Comparison of ENCODE assay signal across 25 mouse cellular contexts in the genomic region with DNA sequence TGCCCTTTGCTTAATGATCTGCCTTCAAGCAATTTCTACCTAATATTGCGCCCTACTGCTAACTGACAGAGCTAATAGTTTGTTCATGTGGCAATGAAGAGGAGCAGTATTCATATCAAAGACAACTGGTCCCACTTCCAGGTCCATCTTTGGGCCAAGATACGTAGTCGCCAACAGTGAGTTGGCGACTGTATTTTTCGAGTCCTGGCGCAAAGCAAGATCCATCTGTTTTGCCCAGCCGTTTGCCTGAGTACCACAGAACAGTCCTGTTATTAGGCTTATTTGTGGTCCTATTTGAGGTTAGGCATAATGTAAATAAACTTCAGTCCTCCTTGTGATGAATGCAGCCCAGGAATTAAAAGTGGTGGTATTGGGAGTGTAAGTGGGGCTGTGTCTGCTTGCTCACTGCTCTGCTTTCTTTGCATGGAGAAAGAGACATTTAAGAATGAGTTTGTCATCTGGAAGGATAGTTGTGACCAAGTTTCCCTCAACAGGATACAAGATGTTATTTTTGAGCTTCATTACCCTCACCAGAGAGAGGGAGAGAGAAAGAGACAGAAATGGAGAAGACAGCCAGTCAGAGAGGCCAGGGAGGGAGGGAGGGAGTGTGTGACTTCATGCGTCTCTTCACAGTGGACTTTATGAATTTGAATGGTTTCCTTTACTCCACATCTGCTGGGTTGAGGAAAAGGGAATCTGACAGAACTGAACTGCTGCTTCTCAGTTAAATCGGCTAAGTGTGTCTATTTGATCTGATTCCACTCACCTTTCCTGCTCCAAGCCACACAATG.
DNase-seq lines count a peak whose midpoint lies in the region; ATAC-seq and TF ChIP-seq lines count a peak whose summit lies in the region.
"Had no signal": no experiment of that assay in that cellular context is flagged by ENCODE, and none has a peak within 500 bp of the region (broad histone marks: within the 10 kb centered on the region; RNA-seq: fewer than 3 reads in every experiment).

No protein-coding gene starts in this region.

- DNase-seq in gastrocnemius, postnatal 10 days, result peak; percentile 4
- DNase-seq in gastrocnemius, postnatal 4 days (ENCODE audit: low spot score in 2 of 2), result no peak
- DNase-seq in CH12.LX (ENCODE audit: extremely low read depth), result no peak
- peak; percentile 91 for DNase-seq in cerebellum, adult 9-10 months
- no peak for DNase-seq in kidney, postnatal 10 days
- no peak for DNase-seq in c-Kit-positive CD71-positive TER-119-positive erythroid progenitor cells, embryonic 14.5 days (ENCODE audit: low spot score)
- DNase-seq in heart, adult 9 months (ENCODE audit: low spot score in 2 of 2), result no peak
- DNase-seq: liver; lung, postnatal 36 days; thymus, adult 2 months had no signal

- H3K36me3 ChIP-seq in CH12.LX (replicated peaks in 1 of 2; ENCODE audit: control insufficient read depth in 1 of 2, insufficient read depth in 1 of 2, low read length in 1 of 2), result no peaks in the 10 kb centered on the region
- H3K36me3 ChIP-seq: embryonic facial prominence, embryonic 13.5 days; G1E; hindbrain, embryonic 10.5 days; liver, embryonic 15.5 days; lung, embryonic 15.5 days; midbrain, embryonic 13.5 days had no signal

- no peak for TF ChIP-seq EP300 in CH12.LX (IDR thresholded peaks at IDR 0.05; ENCODE audit: low read length)

- H3K27ac ChIP-seq in CH12.LX (ENCODE audit: insufficient read depth, low read depth), result no peak overlapping the region
- H3K27ac ChIP-seq: embryonic facial prominence, embryonic 13.5 days; forebrain, embryonic 13.5 days; hindbrain, embryonic 10.5 days; hindbrain, postnatal 0 days; kidney, postnatal 0 days; liver, embryonic 15.5 days; lung, embryonic 15.5 days; midbrain, embryonic 13.5 days had no signal

- in situ Hi-C loops in CH12.LX (cut with MboI; ENCODE audit: low pct_ligation_motif_present, low pct_unique_long_range_greater_than_20kb, low sequenced_read_pairs), result no loop called here

- no peaks in the 10 kb centered on the region for H3K79me2 ChIP-seq in CH12.LX (replicated peaks; ENCODE audit: control insufficient read depth, extremely low read depth, insufficient read depth, poor library complexity, severe bottlenecking)

- H3K9me3 ChIP-seq in CH12.LX (replicated peaks; ENCODE audit: low read length), result no peaks in the 10 kb centered on the region
- H3K9me3 ChIP-seq: embryonic facial prominence, embryonic 13.5 days; forebrain, embryonic 13.5 days; G1E; hindbrain, embryonic 10.5 days; liver, embryonic 15.5 days; lung, embryonic 15.5 days; megakaryocyte, embryonic 14.5 days; midbrain, embryonic 13.5 days had no signal

- dilution Hi-C loops in CH12.LX (cut with MboI; ENCODE audit: extremely low pct_ligation_motif_present, extremely low pct_unique_long_range_greater_than_20kb, low sequenced_read_pairs), result no loop called here

- TF ChIP-seq POLR2A in CH12.LX (IDR thresholded peaks at IDR 0.05; ENCODE audit: low read depth, low read length), result no peak

- no peak for TF ChIP-seq CTCF in CH12.LX (conservative IDR thresholded peaks at IDR 0.05 in 1 of 2, IDR thresholded peaks at IDR 0.05 in 1 of 2; ENCODE audit: low read depth in 2 of 2, low read length in 2 of 2)

- peak; percentile 94 for ATAC-seq in cerebellum, adult (ENCODE audit: insufficient number of reproducible peaks, low FRiP score, low TSS enrichment)
- ATAC-seq: forebrain, embryonic 13.5 days; hindbrain, postnatal 0 days; intestine, embryonic 16.5 days; midbrain, embryonic 13.5 days had no signal

- no peak overlapping the region for H3K4me3 ChIP-seq in CH12.LX (replicated peaks in 1 of 3; ENCODE audit: low read depth in 2 of 3, low read length in 2 of 3, poor library complexity in 1 of 3)
- H3K4me3 ChIP-seq: embryonic facial prominence, embryonic 13.5 days; erythroblast, embryonic 14.5 days; forebrain, embryonic 13.5 days; hindbrain, embryonic 10.5 days; liver, embryonic 15.5 days; lung, embryonic 15.5 days; megakaryocyte, embryonic 14.5 days; midbrain, embryonic 13.5 days had no signal

- no peak overlapping the region for H3K9ac ChIP-seq in CH12.LX (ENCODE audit: insufficient read depth, low read depth)
- H3K9ac ChIP-seq: embryonic facial prominence, embryonic 13.5 days; forebrain, embryonic 13.5 days; liver, embryonic 15.5 days; lung, embryonic 15.5 days; midbrain, embryonic 13.5 days had no signal

- no peaks in the 10 kb centered on the region for H3K27me3 ChIP-seq in CH12.LX (replicated peaks)
- H3K27me3 ChIP-seq: embryonic facial prominence, embryonic 13.5 days; forebrain, embryonic 13.5 days; liver, embryonic 15.5 days; lung, embryonic 15.5 days; megakaryocyte, embryonic 14.5 days; midbrain, embryonic 13.5 days; Patski had no signal

- H3K4me2 ChIP-seq in CH12.LX (ENCODE audit: insufficient read depth, low read depth, poor library complexity, severe bottlenecking), result no peak overlapping the region
- H3K4me2 ChIP-seq: embryonic facial prominence, embryonic 13.5 days; forebrain, embryonic 13.5 days; heart, embryonic 11.5 days; liver, embryonic 15.5 days; lung, embryonic 15.5 days; midbrain, embryonic 13.5 days had no signal

- peaks cover 5 to 39% of the 10 kb centered on the region in 2 experiments; a peak in 3 of 4 replicates for H3K4me1 ChIP-seq in CH12.LX (ENCODE audit: control insufficient read depth in 1 of 2, insufficient read depth in 2 of 2)
- H3K4me1 ChIP-seq: embryonic facial prominence, embryonic 13.5 days; liver, embryonic 15.5 days; lung, embryonic 15.5 days; megakaryocyte, embryonic 14.5 days had no signal

- TF ChIP-seq RAD21 in CH12.LX (IDR thresholded peaks at IDR 0.05; ENCODE audit: low read depth, low read length), result no peak

TF ChIP-seq in CH12.LX, 34 proteins besides CTCF, POLR2A, EP300 and RAD21:
- TF ChIP-seq CHD1 (IDR thresholded peaks at IDR 0.05; ENCODE audit: low read depth, low read length) (0 out of 2 replicates have a peak, but pooled peaks have one; percentile 41), UBTF (IDR thresholded peaks at IDR 0.05; ENCODE audit: low read depth, low read length) (no peak), USF2 (conservative IDR thresholded peaks at IDR 0.05; ENCODE audit: low read depth, low read length) (no peak), RCOR1 (conservative IDR thresholded peaks at IDR 0.05; ENCODE audit: low read depth, low read length) (0 out of 2 replicates have a peak, but pooled peaks have one; percentile 30), HCFC1 (IDR thresholded peaks at IDR 0.05; ENCODE audit: low read depth, low read length) (no peak)

Comparison
In these comparisons a context has a peak if more than half of its experiments do, and no peak if none do; other contexts are left out.
1. DNase-seq: peak in gastrocnemius, postnatal 10 days (single experiment) and cerebellum, adult 9-10 months (single experiment); none in gastrocnemius, postnatal 4 days (0 of 2), CH12.LX (single experiment), kidney, postnatal 10 days (single experiment), c-Kit-positive CD71-positive TER-119-positive erythroid progenitor cells, embryonic 14.5 days (single experiment) and heart, adult 9 months (0 of 2).